Mouse (Mus musculus) embryonic stem cell, embryonic (primary cell): Measurements from ENCODE around the gene Serpina3j.

ENCODE experiments used
- CTCF ChIA-PET, 4 experiments: fragments of 300-600 bp in 2 of 4; fragments of 350-600 bp in 2 of 4; sonication (Branson Sonifier 250); formaldehyde crosslinking; loops; one replicate each; lab custom pipeline; 2022; ENCODE audit warnings: inconsistent platforms in 2 of 4; lab: Charles Lee
- POLR2A ChIA-PET, 4 experiments: fragments of 300-600 bp in 2 of 4; fragments of 350-600 bp in 2 of 4; sonication (Branson Sonifier 250); formaldehyde crosslinking; loops; one replicate each; lab custom pipeline; 2022; ENCODE audit warnings: antibody characterized with exemption in 4 of 4, inconsistent platforms in 1 of 4; lab: Charles Lee

Serpina3j gene

DNA sequence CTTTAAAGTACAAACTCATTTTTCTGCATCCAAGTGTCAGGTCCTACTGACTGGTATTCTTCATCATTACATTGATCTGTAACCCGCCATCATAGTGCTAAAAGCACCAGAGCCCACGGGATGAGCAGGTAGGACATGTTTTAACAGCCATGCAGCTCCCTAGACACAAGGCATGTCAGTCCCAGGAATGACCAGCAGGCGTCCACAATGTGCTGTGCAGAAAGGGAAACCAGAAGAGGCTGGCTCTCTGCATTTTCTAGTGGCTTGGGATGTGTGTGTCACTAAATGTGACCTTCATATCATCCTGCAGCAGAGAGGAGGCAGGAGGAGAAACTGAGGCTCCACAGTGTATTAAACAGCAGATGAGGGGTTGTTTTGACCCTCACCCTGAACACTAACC is 37.5 kb downstream of the Serpina3j start:
- CTCF ChIA-PET = interaction anchor here (0.7 to 2.7 kb wide), 8 partner anchors 66 to 286 kb away, joined by 3 to 28 read pairs (median 7); no protein-coding TSS in a partner anchor
- POLR2A ChIA-PET = interaction anchor here in 2 of 4 experiments (0.7 to 1.3 kb wide), 3 partner anchors 25 to 50 kb away, joined by 3 read pairs; no protein-coding TSS in a partner anchor

GRCm38 (mm10) chr12:104356006-104356405 is 41.7 kb downstream of the Serpina3j start:
- POLR2A ChIA-PET = interaction anchor here in 1 of 4 experiments (1.2 kb wide), 1 partner anchor 16 kb away, joined by 4 read pairs; no protein-coding TSS in a partner anchor
- CTCF ChIA-PET = no interaction called here

DNA sequence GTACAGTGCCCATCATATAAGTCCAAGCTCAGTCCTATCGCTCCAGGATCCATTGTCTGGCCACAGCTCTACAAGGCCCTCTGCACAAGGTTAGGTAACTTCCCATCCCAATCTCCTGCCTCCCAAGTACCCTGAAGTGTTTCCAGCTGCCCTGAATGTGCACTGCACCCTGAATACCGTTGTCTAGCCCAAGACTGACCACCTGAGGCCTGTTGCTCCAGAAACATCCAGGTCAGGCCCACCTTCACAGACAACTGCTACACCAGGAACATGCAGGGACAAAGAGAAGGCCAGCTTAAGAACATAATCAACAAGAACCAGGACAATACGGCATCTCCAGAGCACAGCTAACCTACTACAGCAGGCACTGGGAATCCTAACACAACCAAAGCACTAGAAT is 55.6 kb downstream of the Serpina3j start:
- ChIA-PET CTCF (no interaction called here), POLR2A (interaction anchor here in 1 of 4 experiments (0.9 kb wide), 1 partner anchor 64 kb away, joined by 3 read pairs; no protein-coding TSS in a partner anchor)
